Mouse (Mus musculus) adipose tissue, adult 10 weeks (tissue): ENCODE measurements around the gene Arr3. TPM values are rescaled to one million over a fixed set of nuclear protein-coding genes. Genes with fewer than 3 reads are reported as not detected.

Experiments used
- polyA plus RNA-seq: library from polyadenylated mRNA; stranded (reverse); fragments of 350-450 nt; fragmentation: Illumina TruSeq; extraction: RNeasy Lipid Tissue Mini Kit (QIAGEN cat#74804); gene quantifications from one replicate; pipeline ENCODE4 v1.2.3, GENCODE M21; 2014; ENCODE audit warnings: low read depth, low replicate concordance

Gene Arr3
- polyA plus RNA-seq, result not detected

GRCm38 (mm10) chrX:100605314-100605713 lies at the start of gene Arr3:
TSS of gene Arr3 (plus strand) at chrX:100605497.

GRCm38 (mm10) chrX:100571951-100572350 lies 33.3 kb upstream of the Arr3 start, which contains the start of gene Awat1:
TSS of gene Awat1 (plus strand) at chrX:100572251.

GRCm38 (mm10) chrX:100594791-100595190 lies 10.5 kb upstream of the Arr3 start, which contains the start of gene P2ry4:
TSS of gene P2ry4 (minus strand) at chrX:100594869.

GRCm38 (mm10) chrX:100625546-100625801 lies 20.2 kb downstream of the Arr3 start, which contains the start of gene Kif4:
TSS of gene Kif4 (plus strand) at chrX:100625737.

GRCm38 (mm10) chrX:100625802-100626793 lies 20.8 kb downstream of the Arr3 start, which contains the start of gene Pdzd11:
TSS of gene Pdzd11 (minus strand) at chrX:100626568.

Other genes starting within 250 kb of the Arr3 start
- not detected for gene Otud6a, start 176.5 kb upstream of the Arr3 start, polyA plus RNA-seq
- gene Awat2, start 162.8 kb upstream of the Arr3 start, polyA plus RNA-seq, result 0.87 TPM
- gene Igbp1, start 111.2 kb upstream of the Arr3 start, polyA plus RNA-seq, result 70.8 TPM
- not detected for gene Dgat2l6, start 80.7 kb upstream of the Arr3 start, polyA plus RNA-seq
- gene Awat1, start 33.2 kb upstream of the Arr3 start, polyA plus RNA-seq, result not detected
- gene P2ry4, start 10.6 kb upstream of the Arr3 start, polyA plus RNA-seq, result not detected
- gene Kif4, start 20.2 kb downstream of the Arr3 start, polyA plus RNA-seq, result 0.48 TPM
- 43.4 TPM for gene Pdzd11, start 21.1 kb downstream of the Arr3 start, polyA plus RNA-seq
- 1.3 TPM for gene Gdpd2, start 124.4 kb downstream of the Arr3 start, polyA plus RNA-seq
- 12.8 TPM for gene Dlg3, start 162.2 kb downstream of the Arr3 start, polyA plus RNA-seq